Mouse (Mus musculus) Patski (cell line): ENCODE measurements around the gene Gm8122. TPM values are rescaled to one million over a fixed set of nuclear protein-coding genes. Genes with fewer than 3 reads are reported as not detected.
"Not testable (repeated sequence)": the region's sequence is repeated elsewhere in the genome, so short reads cannot be mapped to it uniquely, and the experiment has no call there.

Experiments
- ATAC-seq: fragments of 100-300 bp; one replicate; pipeline ENCODE4 v1.8.0; 2021
- CTCF ChIA-PET: fragments of 350-600 bp; sonication (Branson Sonifier 250); formaldehyde crosslinking; loops from one replicate; lab custom pipeline; 2022; ENCODE audit warnings: inconsistent platforms; lab: Charles Lee
- POLR2A ChIA-PET: fragments of 350-600 bp; sonication (Branson Sonifier 250); formaldehyde crosslinking; loops from one replicate; lab custom pipeline; 2022; ENCODE audit warnings: antibody characterized with exemption, inconsistent platforms; lab: Charles Lee
- DNase-seq: peaks from one replicate; pipeline ENCODE4 v3.0.0-alpha.2; 2011; ENCODE audit warnings: low read depth, low spot score
- H3K27me3 ChIP-seq: fragments of 371-371 bp; one replicate; pipeline ENCODE4 v1.5.1; 2021
- in situ Hi-C: fragments of 300-500 bp; cut with MboI; formaldehyde crosslinking; loops from 3 replicates; pipeline ENCODE4 v1.11.1; 2018; ENCODE audit warnings: low pct_unique_long_range_greater_than_20kb, mixed read lengths
- polyA plus RNA-seq: library from polyadenylated mRNA; unstranded; gene quantifications from one replicate; pipeline ENCODE4 v1.2.3, GENCODE M21; 2021

Gene Gm8122
- polyA plus RNA-seq: not detected

DNA sequence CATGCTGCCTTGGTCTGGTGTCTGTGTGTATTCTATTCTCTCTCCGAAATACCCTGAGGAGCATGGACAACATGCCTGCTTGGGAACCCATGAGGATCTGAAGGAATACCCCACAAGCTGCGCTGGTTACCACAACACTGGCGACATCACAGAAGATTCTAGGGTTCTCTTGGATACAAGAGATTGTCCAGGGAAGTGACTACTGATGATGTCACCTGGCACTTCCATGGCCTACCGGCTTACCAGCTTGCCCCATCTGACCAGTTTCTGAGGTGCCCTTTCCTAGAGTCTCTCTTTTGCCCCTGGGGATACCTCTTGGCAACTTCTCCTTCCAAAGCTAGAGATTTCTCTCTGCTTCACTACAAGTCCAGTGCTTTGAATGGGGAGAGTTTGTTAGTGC lies at the start of gene Gm8122:
TSS of gene Gm8122 (minus strand) at position 101 of the 400 bp plus-strand sequence.
- CTCF ChIA-PET, H3K27me3 ChIP-seq, POLR2A ChIA-PET, ATAC-seq, in situ Hi-C loops, DNase-seq: not testable (repeated sequence)

DNA sequence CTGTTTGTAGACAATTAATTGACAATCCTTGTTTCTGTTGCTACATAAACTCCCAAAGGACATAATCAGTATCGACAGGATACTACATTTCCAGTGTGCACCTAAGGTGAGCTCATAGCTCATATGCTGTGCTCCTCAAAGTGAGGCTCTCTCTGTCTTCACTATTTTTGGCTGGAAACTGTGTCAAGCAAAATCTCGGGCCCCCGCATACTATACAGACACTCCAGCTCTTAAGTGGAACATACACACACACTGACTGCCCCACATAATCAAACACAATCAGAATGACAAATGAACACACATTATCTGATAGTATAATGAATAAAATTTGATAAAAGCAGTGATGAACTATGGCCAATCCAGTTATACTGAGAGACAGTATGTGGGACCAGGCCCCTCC lies 43.6 kb upstream of the Gm8122 start:
- DNase-seq, CTCF ChIA-PET, ATAC-seq, in situ Hi-C loops, H3K27me3 ChIP-seq, POLR2A ChIA-PET: not testable (repeated sequence)

DNA sequence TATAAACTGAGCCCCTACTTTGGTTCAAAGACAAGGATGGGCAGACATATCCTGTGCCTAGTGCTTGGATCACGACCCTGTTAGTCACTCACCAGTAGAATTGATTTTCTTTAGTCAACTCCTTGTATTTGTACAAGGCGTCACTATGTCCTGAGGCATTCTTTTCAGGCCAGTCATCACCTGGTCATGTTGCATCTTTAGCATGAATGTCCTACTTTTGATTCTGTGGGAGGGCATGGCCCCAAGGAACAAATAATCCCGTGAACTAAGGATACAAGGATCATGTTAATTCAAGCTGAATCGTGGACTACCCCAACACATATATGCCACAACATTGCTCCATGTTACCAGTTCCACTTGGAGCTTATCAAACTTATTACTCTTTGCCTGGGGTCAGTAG lies 43.0 kb upstream of the Gm8122 start:
- POLR2A ChIA-PET, CTCF ChIA-PET, DNase-seq, ATAC-seq, in situ Hi-C loops, H3K27me3 ChIP-seq: not testable (repeated sequence)

- ATAC-seq, DNase-seq, CTCF ChIA-PET, H3K27me3 ChIP-seq, POLR2A ChIA-PET, in situ Hi-C loops: not testable (repeated sequence)
These were observed 42.4 kb upstream of the Gm8122 start for GRCm38 (mm10) chr14:43277468-43277867.

- in situ Hi-C loops, H3K27me3 ChIP-seq, CTCF ChIA-PET, ATAC-seq, POLR2A ChIA-PET, DNase-seq: not testable (repeated sequence)
These were observed 40.6 kb upstream of the Gm8122 start for GRCm38 (mm10) chr14:43275752-43276151.

GRCm38 (mm10) chr14:43274986-43275511 lies 39.9 kb upstream of the Gm8122 start, which contains the start of gene Gm9732:
Gene Gm9732 (plus strand): TSS chr14:43275036.
- CTCF ChIA-PET, DNase-seq, ATAC-seq, in situ Hi-C loops, H3K27me3 ChIP-seq, POLR2A ChIA-PET: not testable (repeated sequence)

GRCm38 (mm10) chr14:43273161-43273560 lies 38.1 kb upstream of the Gm8122 start:
- H3K27me3 ChIP-seq, POLR2A ChIA-PET, CTCF ChIA-PET, ATAC-seq, in situ Hi-C loops, DNase-seq: not testable (repeated sequence)

DNA sequence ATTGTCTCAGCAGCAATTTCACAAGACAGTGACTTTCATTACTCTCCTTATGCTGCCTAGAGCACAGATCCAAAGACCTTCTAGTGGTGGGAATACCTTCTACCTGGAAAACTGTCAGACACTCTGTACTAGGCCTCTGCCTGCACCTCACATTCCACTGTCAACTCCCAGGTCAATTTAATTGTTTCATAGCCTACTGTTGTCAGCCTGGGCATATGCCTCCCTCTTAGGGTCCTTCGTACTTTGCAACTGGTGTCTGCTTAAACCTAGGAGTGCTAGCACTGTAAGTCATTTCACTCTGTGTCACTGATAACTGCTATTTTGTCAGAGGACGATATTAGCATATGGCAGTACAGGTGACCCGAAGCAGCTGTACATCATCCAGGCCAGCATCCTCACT lies 34.1 kb upstream of the Gm8122 start:
- ATAC-seq, in situ Hi-C loops, CTCF ChIA-PET, H3K27me3 ChIP-seq, DNase-seq, POLR2A ChIA-PET: not testable (repeated sequence)

DNA sequence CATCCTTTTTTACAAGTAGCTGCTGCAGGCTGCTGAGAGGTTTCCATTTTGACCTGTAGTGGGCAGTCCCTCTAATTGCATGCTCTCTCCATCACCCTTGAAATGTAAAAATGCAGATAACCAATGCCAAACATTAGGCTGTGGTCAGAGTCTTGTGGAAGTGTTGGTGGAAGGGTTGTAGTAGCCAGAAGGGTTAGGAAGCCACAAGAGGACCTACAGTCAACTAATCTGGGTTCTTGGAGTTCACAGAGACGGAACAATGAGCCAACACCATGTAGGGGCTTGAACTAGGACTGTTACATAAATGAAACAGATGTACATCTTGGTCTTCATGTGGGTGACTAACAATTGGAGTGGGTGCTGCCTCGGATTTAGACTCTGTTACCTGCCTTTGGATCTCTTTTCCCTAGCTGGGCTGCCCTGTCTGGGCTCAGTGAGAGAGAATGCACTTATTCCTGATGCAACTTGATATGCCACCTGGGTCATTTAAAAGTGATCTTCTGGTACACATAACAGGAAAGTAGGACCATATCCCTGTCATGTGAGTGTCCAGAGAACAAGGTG lies 33.5 kb upstream of the Gm8122 start:
- H3K27me3 ChIP-seq, ATAC-seq, POLR2A ChIA-PET, DNase-seq, CTCF ChIA-PET, in situ Hi-C loops: not testable (repeated sequence)

- DNase-seq, H3K27me3 ChIP-seq, ATAC-seq, POLR2A ChIA-PET, in situ Hi-C loops, CTCF ChIA-PET: not testable (repeated sequence)
These were observed 28.3 kb upstream of the Gm8122 start for GRCm38 (mm10) chr14:43263421-43263820.

GRCm38 (mm10) chr14:43258349-43258748 lies 23.2 kb upstream of the Gm8122 start, which contains the start of gene Gm8126:
Gene Gm8126 (plus strand): TSS chr14:43258649.
- DNase-seq, POLR2A ChIA-PET, H3K27me3 ChIP-seq, CTCF ChIA-PET, in situ Hi-C loops, ATAC-seq: not testable (repeated sequence)

- in situ Hi-C loops, CTCF ChIA-PET, H3K27me3 ChIP-seq, POLR2A ChIA-PET, DNase-seq, ATAC-seq: not testable (repeated sequence)
These were observed 21.4 kb upstream of the Gm8122 start for GRCm38 (mm10) chr14:43256511-43256910.
